Mouse (Mus musculus): ENCODE data around the gene Exoc1. TPM values are rescaled to one million over a fixed set of nuclear protein-coding genes. Genes with fewer than 3 reads are reported as not detected.

Exoc1 gene
- polyA plus RNA-seq, 1 experiment: 16.8 TPM

GRCm38 (mm10) chr5:76589311-76589710 lies 60.2 kb downstream of the Exoc1 start:
- H3ac ChIP-seq (ENCODE audit: control insufficient read depth, insufficient read length): peak overlapping the region; percentile 78
- H3K4me2 ChIP-seq (ENCODE audit: low read depth): peak overlapping the region; percentile 93
- H3K79me2 ChIP-seq (ENCODE audit: control insufficient read depth, insufficient read depth): no peaks in the 10 kb centered on the region
- H3K4me3 ChIP-seq: peak overlapping the region; percentile 54
- no peaks in the 10 kb centered on the region for H3K27me3 ChIP-seq (ENCODE audit: control insufficient read depth, insufficient read depth, insufficient read length)
- TF ChIP-seq POLR2AphosphoS2 (IDR thresholded peaks at IDR 0.05; ENCODE audit: insufficient read length, low read depth) (no peak), MYOD1 (IDR thresholded peaks at IDR 0.05; ENCODE audit: control insufficient read depth in 1 of 3, insufficient read length in 2 of 3, low read depth in 2 of 3) (no peak), TCF3 (IDR thresholded peaks at IDR 0.05; ENCODE audit: insufficient read length, low read depth) (no peak), TCF12 (IDR thresholded peaks at IDR 0.05; ENCODE audit: insufficient read depth, poor library complexity, severe bottlenecking) (no peak), MAX (IDR thresholded peaks at IDR 0.05; ENCODE audit: low read depth) (no peak), E2F4 (IDR thresholded peaks at IDR 0.05; ENCODE audit: insufficient read depth) (no peak), MYOG (IDR thresholded peaks at IDR 0.05; ENCODE audit: control insufficient read depth in 1 of 3, insufficient read depth in 1 of 3, insufficient read length in 2 of 3, low read depth in 2 of 3) (no peak), REST (IDR thresholded peaks at IDR 0.05; ENCODE audit: insufficient read depth, insufficient read length) (no peak), CEBPB (IDR thresholded peaks at IDR 0.05; ENCODE audit: insufficient read depth, poor library complexity, severe bottlenecking) (no peak), POLR2A (IDR thresholded peaks at IDR 0.05; ENCODE audit: insufficient read length, low read depth) (no peak), SRF (IDR thresholded peaks at IDR 0.05; ENCODE audit: control insufficient read depth, insufficient read length, low read depth) (no peak), USF1 (IDR thresholded peaks at IDR 0.05; ENCODE audit: low read depth) (no peak)
- peaks cover 10% of the 10 kb centered on the region for H3K36me3 ChIP-seq (ENCODE audit: control insufficient read depth, insufficient read depth)

GRCm38 (mm10) chr5:76590009-76590408 lies 60.9 kb downstream of the Exoc1 start:
- TF ChIP-seq MYOG (IDR thresholded peaks at IDR 0.05; ENCODE audit: control insufficient read depth in 1 of 3, insufficient read depth in 1 of 3, insufficient read length in 2 of 3, low read depth in 2 of 3) (no peak), CEBPB (IDR thresholded peaks at IDR 0.05; ENCODE audit: insufficient read depth, poor library complexity, severe bottlenecking) (no peak), E2F4 (IDR thresholded peaks at IDR 0.05; ENCODE audit: insufficient read depth) (no peak), MYOD1 (IDR thresholded peaks at IDR 0.05; ENCODE audit: control insufficient read depth in 1 of 3, insufficient read length in 2 of 3, low read depth in 2 of 3) (no peak), USF1 (IDR thresholded peaks at IDR 0.05; ENCODE audit: low read depth) (no peak), MAX (IDR thresholded peaks at IDR 0.05; ENCODE audit: low read depth) (no peak), TCF12 (IDR thresholded peaks at IDR 0.05; ENCODE audit: insufficient read depth, poor library complexity, severe bottlenecking) (no peak), POLR2A (IDR thresholded peaks at IDR 0.05; ENCODE audit: insufficient read length, low read depth) (no peak), TCF3 (IDR thresholded peaks at IDR 0.05; ENCODE audit: insufficient read length, low read depth) (no peak), REST (IDR thresholded peaks at IDR 0.05; ENCODE audit: insufficient read depth, insufficient read length) (no peak), SRF (IDR thresholded peaks at IDR 0.05; ENCODE audit: control insufficient read depth, insufficient read length, low read depth) (no peak), POLR2AphosphoS2 (IDR thresholded peaks at IDR 0.05; ENCODE audit: insufficient read length, low read depth) (no peak)
- no peak overlapping the region for H3ac ChIP-seq (ENCODE audit: control insufficient read depth, insufficient read length)
- H3K27me3 ChIP-seq (ENCODE audit: control insufficient read depth, insufficient read depth, insufficient read length): no peaks in the 10 kb centered on the region
- H3K79me2 ChIP-seq (ENCODE audit: control insufficient read depth, insufficient read depth): no peaks in the 10 kb centered on the region
- peaks cover 10% of the 10 kb centered on the region for H3K36me3 ChIP-seq (ENCODE audit: control insufficient read depth, insufficient read depth)
- peak overlapping the region; percentile 54 for H3K4me3 ChIP-seq
- peak overlapping the region; percentile 93 for H3K4me2 ChIP-seq (ENCODE audit: low read depth)

GRCm38 (mm10) chr5:76591885-76592284 lies 62.8 kb downstream of the Exoc1 start:
- H3K4me2 ChIP-seq (ENCODE audit: low read depth): no peak overlapping the region
- TF ChIP-seq POLR2A (IDR thresholded peaks at IDR 0.05; ENCODE audit: insufficient read length, low read depth) (no peak), TCF12 (IDR thresholded peaks at IDR 0.05; ENCODE audit: insufficient read depth, poor library complexity, severe bottlenecking) (no peak), MYOD1 (IDR thresholded peaks at IDR 0.05; ENCODE audit: control insufficient read depth in 1 of 3, insufficient read length in 2 of 3, low read depth in 2 of 3) (no peak), REST (IDR thresholded peaks at IDR 0.05; ENCODE audit: insufficient read depth, insufficient read length) (no peak), E2F4 (IDR thresholded peaks at IDR 0.05; ENCODE audit: insufficient read depth) (no peak), MYOG (IDR thresholded peaks at IDR 0.05; ENCODE audit: control insufficient read depth in 1 of 3, insufficient read depth in 1 of 3, insufficient read length in 2 of 3, low read depth in 2 of 3) (no peak), MAX (IDR thresholded peaks at IDR 0.05; ENCODE audit: low read depth) (no peak), CEBPB (IDR thresholded peaks at IDR 0.05; ENCODE audit: insufficient read depth, poor library complexity, severe bottlenecking) (no peak), USF1 (IDR thresholded peaks at IDR 0.05; ENCODE audit: low read depth) (no peak), SRF (IDR thresholded peaks at IDR 0.05; ENCODE audit: control insufficient read depth, insufficient read length, low read depth) (no peak), TCF3 (IDR thresholded peaks at IDR 0.05; ENCODE audit: insufficient read length, low read depth) (no peak), POLR2AphosphoS2 (IDR thresholded peaks at IDR 0.05; ENCODE audit: insufficient read length, low read depth) (no peak)
- H3K4me3 ChIP-seq: no peak overlapping the region
- H3ac ChIP-seq (ENCODE audit: control insufficient read depth, insufficient read length): no peak overlapping the region
- H3K27me3 ChIP-seq (ENCODE audit: control insufficient read depth, insufficient read depth, insufficient read length): no peaks in the 10 kb centered on the region
- no peaks in the 10 kb centered on the region for H3K79me2 ChIP-seq (ENCODE audit: control insufficient read depth, insufficient read depth)
- peaks cover 14% of the 10 kb centered on the region for H3K36me3 ChIP-seq (ENCODE audit: control insufficient read depth, insufficient read depth)

- Histone ChIP-seq H3K4me3 (no peak overlapping the region), H3ac (ENCODE audit: control insufficient read depth, insufficient read length) (no peak overlapping the region), H3K4me2 (ENCODE audit: low read depth) (no peak overlapping the region), H3K36me3 (ENCODE audit: control insufficient read depth, insufficient read depth) (peaks cover 26% of the 10 kb centered on the region), H3K27me3 (ENCODE audit: control insufficient read depth, insufficient read depth, insufficient read length) (no peaks in the 10 kb centered on the region), H3K79me2 (ENCODE audit: control insufficient read depth, insufficient read depth) (no peaks in the 10 kb centered on the region)
- no peak for TF ChIP-seq POLR2AphosphoS2 (IDR thresholded peaks at IDR 0.05; ENCODE audit: insufficient read length, low read depth)
- TF ChIP-seq E2F4 (IDR thresholded peaks at IDR 0.05; ENCODE audit: insufficient read depth): no peak
- no peak for TF ChIP-seq MYOG (IDR thresholded peaks at IDR 0.05; ENCODE audit: control insufficient read depth in 1 of 3, insufficient read depth in 1 of 3, insufficient read length in 2 of 3, low read depth in 2 of 3)
- TF ChIP-seq USF1 (IDR thresholded peaks at IDR 0.05; ENCODE audit: low read depth): no peak
- no peak for TF ChIP-seq MYOD1 (IDR thresholded peaks at IDR 0.05; ENCODE audit: control insufficient read depth in 1 of 3, insufficient read length in 2 of 3, low read depth in 2 of 3)
- TF ChIP-seq CEBPB (IDR thresholded peaks at IDR 0.05; ENCODE audit: insufficient read depth, poor library complexity, severe bottlenecking): no peak
- no peak for TF ChIP-seq SRF (IDR thresholded peaks at IDR 0.05; ENCODE audit: control insufficient read depth, insufficient read length, low read depth)
Measured at GRCm38 (mm10) chr5:76609702-76610370, 80.7 kb downstream of the Exoc1 start.

All from myocyte (in vitro differentiated cells).